In the genomic region with DNA sequence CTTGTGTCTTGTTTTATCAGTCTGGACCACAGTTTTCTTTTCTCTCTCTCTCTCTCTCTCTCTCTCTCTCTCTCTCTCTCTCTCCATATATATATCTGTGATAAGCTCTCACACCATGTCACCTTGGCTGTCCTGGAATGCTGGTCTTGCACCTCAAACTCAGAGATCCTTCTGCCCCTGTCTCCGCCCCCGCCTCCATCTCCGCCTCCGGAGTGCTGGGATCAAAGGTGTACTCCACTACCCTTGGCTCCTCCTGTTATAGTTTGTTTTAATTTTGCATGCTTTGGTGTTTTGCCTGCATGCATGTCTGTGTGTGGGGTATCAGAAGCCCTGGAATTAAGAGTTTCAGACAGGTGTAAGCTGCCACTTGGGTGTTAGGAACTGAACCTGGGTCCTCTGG, we compare ENCODE assay signal across 28 mouse cellular contexts.
"Had no signal": no experiment of that assay in that cellular context is flagged by ENCODE, and none has a peak within 500 bp of the region (broad histone marks: within the 10 kb centered on the region; RNA-seq: fewer than 3 reads in every experiment).

No protein-coding gene starts in this region.

- H3K4me3 ChIP-seq: embryonic facial prominence, embryonic 10.5 days; embryonic facial prominence, embryonic 12.5 days; embryonic facial prominence, embryonic 13.5 days; embryonic facial prominence, embryonic 15.5 days; erythroblast, embryonic 14.5 days; forebrain, embryonic 10.5 days; forebrain, embryonic 12.5 days; forebrain, embryonic 13.5 days; forebrain, embryonic 15.5 days; gastrocnemius, adult 2 months had no signal

- DNase-seq: cerebellum, adult 18-20 months; cerebellum, adult 2 months; cerebellum, adult 8-10 months; cerebellum, adult 9-10 months; cerebellum, adult 9-11 months; cerebellum, postnatal 10 days; cerebellum, postnatal 14 days; cerebellum, postnatal 25 days; cerebellum, postnatal 36 days; embryo, embryonic 11 days; forebrain, postnatal 0 days; gastrocnemius, adult 2 months; gastrocnemius, postnatal 10 days; gastrocnemius, postnatal 14 days; gastrocnemius, postnatal 25 days; gastrocnemius, postnatal 36 days; heart, adult 11 months had no signal

- H3K27ac ChIP-seq: embryonic facial prominence, embryonic 10.5 days; embryonic facial prominence, embryonic 12.5 days; embryonic facial prominence, embryonic 13.5 days; embryonic facial prominence, embryonic 15.5 days; forebrain, embryonic 10.5 days; forebrain, embryonic 12.5 days; forebrain, embryonic 13.5 days; forebrain, embryonic 15.5 days; gastrocnemius, adult 2 months had no signal

- H3K9me3 ChIP-seq: embryonic facial prominence, embryonic 10.5 days; embryonic facial prominence, embryonic 12.5 days; embryonic facial prominence, embryonic 13.5 days; embryonic facial prominence, embryonic 15.5 days; forebrain, embryonic 10.5 days; forebrain, embryonic 12.5 days; forebrain, embryonic 13.5 days; forebrain, embryonic 15.5 days had no signal

- H3K27me3 ChIP-seq: embryonic facial prominence, embryonic 12.5 days; embryonic facial prominence, embryonic 13.5 days; embryonic facial prominence, embryonic 15.5 days; forebrain, embryonic 12.5 days; forebrain, embryonic 13.5 days; forebrain, embryonic 15.5 days had no signal

- H3K9ac ChIP-seq: embryonic facial prominence, embryonic 12.5 days; embryonic facial prominence, embryonic 13.5 days; embryonic facial prominence, embryonic 15.5 days; forebrain, embryonic 12.5 days; forebrain, embryonic 13.5 days; forebrain, embryonic 15.5 days; forebrain, postnatal 0 days had no signal

- H3K4me2 ChIP-seq: embryonic facial prominence, embryonic 12.5 days; embryonic facial prominence, embryonic 13.5 days; embryonic facial prominence, embryonic 15.5 days; forebrain, embryonic 12.5 days; forebrain, embryonic 13.5 days; forebrain, embryonic 15.5 days had no signal

- H3K4me1 ChIP-seq: embryonic facial prominence, embryonic 12.5 days; embryonic facial prominence, embryonic 13.5 days; embryonic facial prominence, embryonic 15.5 days; forebrain, embryonic 12.5 days; forebrain, embryonic 13.5 days; forebrain, embryonic 15.5 days had no signal

- ATAC-seq: forebrain, embryonic 13.5 days; forebrain, embryonic 14.5 days; forebrain, embryonic 15.5 days; forebrain, embryonic 16.5 days; forebrain, postnatal 0 days had no signal
